Mouse (Mus musculus) liver, embryonic 16.5 days (tissue): ENCODE measurements around the gene Rnf34. TPM values are rescaled to one million over a fixed set of nuclear protein-coding genes. Genes with fewer than 3 reads are reported as not detected.

Experiments used
- ATAC-seq: fragments of 200-750 bp; cut with Nextera tagmentation; 2 replicates; pipeline ENCODE4 v1.8.0; 2017; ENCODE audit warnings: low read depth, mild to moderate bottlenecking, moderate number of reproducible peaks, moderate library complexity
- H3K27ac ChIP-seq: fragments of 300-500 bp; sonication (generic); 2 replicates; pipeline ENCODE4 v1.5.1; 2014; ENCODE audit warnings: mild to moderate bottlenecking, low read length
- H3K27me3 ChIP-seq: fragments of 300-500 bp; sonication (generic); 2 replicates; pipeline ENCODE4 v1.6.1; 2014; ENCODE audit warnings: low read depth, low read length, mixed read lengths; ENCODE audit not compliant: control insufficient read depth, insufficient read depth
- H3K36me3 ChIP-seq: fragments of 300-500 bp; sonication (generic); 2 replicates; pipeline ENCODE4 v1.6.1; 2014; ENCODE audit warnings: mild to moderate bottlenecking; ENCODE audit not compliant: control insufficient read depth, insufficient read depth
- H3K4me1 ChIP-seq: fragments of 300-500 bp; sonication (generic); 2 replicates; pipeline ENCODE4 v1.6.1; 2014; ENCODE audit warnings: low read depth, low read length, mixed read lengths; ENCODE audit not compliant: control insufficient read depth
- H3K4me2 ChIP-seq: fragments of 300-500 bp; sonication (generic); 2 replicates; pipeline ENCODE4 v1.6.1; 2014; ENCODE audit warnings: low read depth, low read length, mixed read lengths
- H3K4me3 ChIP-seq: fragments of 300-500 bp; sonication (generic); 2 replicates; pipeline ENCODE4 v1.5.1; 2014; ENCODE audit warnings: low read depth, mild to moderate bottlenecking, low read length
- H3K9ac ChIP-seq: fragments of 300-500 bp; sonication (generic); 2 replicates; pipeline ENCODE4 v1.6.1; 2014; ENCODE audit warnings: low read depth, low read length
- H3K9me3 ChIP-seq: fragments of 300-500 bp; sonication (generic); replicated peaks from 2 replicates; pipeline ENCODE4 v1.6.1; 2016; ENCODE audit warnings: low read length; ENCODE audit not compliant: control insufficient read depth
- WGBS: fragments of 180-500 bp; shearing (Covaris S2); extraction: QIAGEN DNeasy Blood & Tissue Kit; methylation state at CpG from one replicate; pipeline ENCODE4 v1.1.7; 2014; ENCODE audit not compliant: insufficient replicate concordance; 5-methylcytosine and 5-hydroxymethylcytosine counted together
- polyA plus RNA-seq: library from polyadenylated mRNA; unstranded; fragments of >200 nt; fragmentation: Nextera tagmentation; extraction: Ambion mirVana; gene quantifications from 2 replicates; pipeline ENCODE4 v1.2.1, GENCODE M21; 2015

Rnf34 gene
- polyA plus RNA-seq, 1 experiment from 2014 or later = 10.5 TPM

DNA sequence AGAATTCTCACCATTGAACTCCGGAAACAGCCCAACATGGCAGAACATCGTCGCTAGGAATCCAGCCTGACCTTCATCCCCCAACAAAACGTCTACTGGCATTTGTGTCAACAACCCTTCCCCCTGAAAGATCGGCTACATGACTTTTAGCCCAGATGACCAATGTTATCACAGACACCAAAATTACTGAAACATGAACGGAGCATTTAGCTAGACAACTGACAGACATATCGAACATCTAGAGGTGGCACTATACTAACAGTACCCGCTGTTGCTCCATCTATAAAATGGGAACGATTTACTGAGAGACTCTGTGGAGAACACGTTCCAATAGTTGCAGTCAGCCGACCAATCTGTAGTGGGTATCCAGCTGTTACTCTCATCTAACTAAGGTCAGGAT lies 51.3 kb downstream of the Rnf34 start:
- 39% methylated on average over 11 of the region's 11 CpGs for WGBS
- Histone ChIP-seq H3K27me3 (no peaks in the 10 kb centered on the region), H3K4me1 (peaks cover 46% of the 10 kb centered on the region), H3K4me2 (0 out of 2 replicates have a peak overlapping the region, but pooled peaks have one; percentile 90), H3K9me3 (no peaks in the 10 kb centered on the region), H3K36me3 (no peaks in the 10 kb centered on the region), H3K9ac (no peak overlapping the region), H3K4me3 (no peak overlapping the region), H3K27ac (no peak overlapping the region)
- ATAC-seq = no peak

DNA sequence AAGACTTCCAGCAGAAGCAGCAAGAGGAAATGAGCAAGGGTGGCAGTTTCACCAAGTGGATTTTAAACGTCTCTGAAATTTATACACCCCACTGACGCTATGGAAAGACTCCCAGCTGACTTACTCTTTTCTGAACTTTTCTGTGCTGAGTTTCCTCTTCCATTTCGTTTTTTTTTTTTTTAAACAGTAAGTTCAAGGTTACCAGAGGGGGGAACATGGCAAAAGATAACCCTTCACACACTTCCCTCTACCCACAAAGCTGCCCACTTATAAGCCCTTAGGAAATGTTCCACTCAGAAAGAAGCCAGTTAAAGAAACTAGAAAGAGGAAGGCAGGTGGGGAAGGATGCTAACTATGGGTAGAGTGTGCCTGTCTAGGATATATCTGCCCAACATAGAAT lies 51.8 kb downstream of the Rnf34 start:
- Histone ChIP-seq H3K4me2 (peak overlapping the region; percentile 1; the same call in 1 of the 2 replicates), H3K27me3 (no peaks in the 10 kb centered on the region), H3K9me3 (no peaks in the 10 kb centered on the region), H3K4me3 (no peak overlapping the region), H3K4me1 (peaks cover 46% of the 10 kb centered on the region), H3K9ac (no peak overlapping the region), H3K27ac (no peak overlapping the region), H3K36me3 (no peaks in the 10 kb centered on the region)
- ATAC-seq = no peak
- 12% methylated on average over 3 of the region's 3 CpGs for WGBS

DNA sequence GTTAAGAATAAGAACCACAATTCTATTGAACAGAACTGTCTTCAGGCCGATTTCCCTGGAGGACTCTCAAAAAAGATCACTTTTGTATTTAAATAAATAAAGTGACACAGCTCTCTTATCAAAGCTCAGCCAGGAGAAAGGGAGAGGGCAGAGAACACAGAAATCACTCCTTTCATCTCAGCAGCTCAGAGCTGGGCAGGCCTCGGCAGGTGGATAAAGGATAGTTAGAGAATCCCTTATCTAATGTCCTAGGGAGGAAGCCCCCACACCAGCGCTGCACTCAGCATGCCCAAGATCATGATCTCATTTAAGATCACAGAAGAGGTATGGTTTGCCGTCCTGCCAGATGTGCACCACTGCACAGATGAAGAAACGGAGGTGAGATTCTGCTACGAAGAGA lies 52.4 kb downstream of the Rnf34 start:
- H3K4me3 ChIP-seq = no peak overlapping the region
- no peak overlapping the region for H3K9ac ChIP-seq
- no peaks in the 10 kb centered on the region for H3K36me3 ChIP-seq
- 18% methylated on average over 6 of the region's 6 CpGs for WGBS
- H3K9me3 ChIP-seq = no peaks in the 10 kb centered on the region
- H3K4me2 ChIP-seq = no peak overlapping the region
- ATAC-seq = no peak
- peaks cover 46% of the 10 kb centered on the region for H3K4me1 ChIP-seq
- H3K27ac ChIP-seq = no peak overlapping the region
- no peaks in the 10 kb centered on the region for H3K27me3 ChIP-seq

DNA sequence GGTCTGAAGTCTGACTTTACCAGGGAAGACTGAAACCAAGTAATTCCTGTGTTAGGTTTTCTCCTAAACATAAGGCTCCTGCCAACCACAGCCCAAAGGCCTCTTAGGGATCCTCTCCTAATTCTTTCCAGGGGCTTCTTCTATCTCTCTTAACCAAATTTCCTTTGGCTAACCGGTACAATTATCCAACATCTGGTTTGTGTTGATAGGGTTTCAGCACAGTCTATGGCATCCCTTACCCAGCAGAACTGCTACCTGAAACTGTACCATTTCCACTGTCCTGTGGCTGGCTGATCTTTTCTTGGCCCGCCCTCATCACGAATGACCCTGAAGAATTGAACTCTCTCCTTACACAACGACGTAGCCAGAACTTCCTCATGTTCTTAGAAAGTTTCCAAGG lies 53.3 kb downstream of the Rnf34 start:
- no peak overlapping the region for H3K4me3 ChIP-seq
- no peak for ATAC-seq
- H3K9ac ChIP-seq = no peak overlapping the region
- no peaks in the 10 kb centered on the region for H3K9me3 ChIP-seq
- WGBS = 24% methylated on average over 5 of the region's 5 CpGs
- H3K27me3 ChIP-seq = no peaks in the 10 kb centered on the region
- 0 out of 2 replicates have a peak overlapping the region, but pooled peaks have one; percentile 6 for H3K4me2 ChIP-seq
- peaks cover 42% of the 10 kb centered on the region for H3K4me1 ChIP-seq
- no peaks in the 10 kb centered on the region for H3K36me3 ChIP-seq
- H3K27ac ChIP-seq = peak overlapping the region; percentile 46

- no peak overlapping the region for H3K4me3 ChIP-seq
- H3K4me1 ChIP-seq = peaks cover 13% of the 10 kb centered on the region
- no peak overlapping the region for H3K9ac ChIP-seq
- no peaks in the 10 kb centered on the region for H3K27me3 ChIP-seq
- WGBS = 48% methylated on average over 1 of the region's 1 CpGs
- no peaks in the 10 kb centered on the region for H3K9me3 ChIP-seq
- H3K27ac ChIP-seq = no peak overlapping the region
- no peaks in the 10 kb centered on the region for H3K36me3 ChIP-seq
- ATAC-seq = no peak
- H3K4me2 ChIP-seq = no peak overlapping the region
Measured at GRCm38 (mm10) chr5:122907182-122907581, 57.3 kb downstream of the Rnf34 start.

- Histone ChIP-seq H3K4me1 (peaks cover 6% of the 10 kb centered on the region), H3K9ac (no peak overlapping the region), H3K27me3 (no peaks in the 10 kb centered on the region), H3K27ac (no peak overlapping the region), H3K36me3 (no peaks in the 10 kb centered on the region), H3K4me2 (no peak overlapping the region), H3K4me3 (no peak overlapping the region), H3K9me3 (no peaks in the 10 kb centered on the region)
- no peak for ATAC-seq
- 61% methylated on average over 2 of the region's 2 CpGs for WGBS
Measured at GRCm38 (mm10) chr5:122908001-122908400, 58.2 kb downstream of the Rnf34 start.

DNA sequence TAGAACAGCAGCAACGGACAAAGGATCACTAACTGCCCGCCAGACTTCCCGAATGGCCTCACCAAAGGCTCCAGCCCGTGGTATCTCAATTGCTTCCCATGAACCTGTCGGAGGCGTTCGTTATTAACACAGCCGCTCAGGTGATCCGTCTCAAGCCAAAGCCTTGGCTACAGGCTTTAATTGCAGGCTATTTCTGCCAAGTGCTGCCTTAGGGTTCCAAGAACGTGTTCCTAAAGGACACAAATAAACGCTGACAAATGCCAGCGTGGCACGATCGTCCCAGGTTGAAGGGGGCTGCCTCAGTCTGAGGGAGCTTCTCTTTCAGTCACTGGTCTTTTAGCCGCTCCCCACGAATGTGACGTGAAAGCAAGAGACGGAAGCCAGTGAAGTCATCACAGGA lies 59.6 kb downstream of the Rnf34 start:
- H3K9me3 ChIP-seq = no peaks in the 10 kb centered on the region
- no peak for ATAC-seq
- H3K9ac ChIP-seq = no peak overlapping the region
- H3K4me2 ChIP-seq = no peak overlapping the region
- H3K4me1 ChIP-seq = no peaks in the 10 kb centered on the region
- no peak overlapping the region for H3K4me3 ChIP-seq
- H3K27ac ChIP-seq = no peak overlapping the region
- H3K27me3 ChIP-seq = no peaks in the 10 kb centered on the region
- 83% methylated on average over 18 of the region's 18 CpGs for WGBS
- no peaks in the 10 kb centered on the region for H3K36me3 ChIP-seq

GRCm38 (mm10) chr5:122912863-122913262 lies 63.0 kb downstream of the Rnf34 start:
- Histone ChIP-seq H3K9me3 (no peaks in the 10 kb centered on the region), H3K4me1 (no peaks in the 10 kb centered on the region; the same call in 1 of the 2 replicates), H3K27ac (no peak overlapping the region), H3K36me3 (no peaks in the 10 kb centered on the region), H3K4me2 (no peak overlapping the region), H3K9ac (no peak overlapping the region), H3K27me3 (no peaks in the 10 kb centered on the region), H3K4me3 (no peak overlapping the region)
- no peak for ATAC-seq
- 69% methylated on average over 4 of the region's 4 CpGs for whole genome bisulfite sequencing

DNA sequence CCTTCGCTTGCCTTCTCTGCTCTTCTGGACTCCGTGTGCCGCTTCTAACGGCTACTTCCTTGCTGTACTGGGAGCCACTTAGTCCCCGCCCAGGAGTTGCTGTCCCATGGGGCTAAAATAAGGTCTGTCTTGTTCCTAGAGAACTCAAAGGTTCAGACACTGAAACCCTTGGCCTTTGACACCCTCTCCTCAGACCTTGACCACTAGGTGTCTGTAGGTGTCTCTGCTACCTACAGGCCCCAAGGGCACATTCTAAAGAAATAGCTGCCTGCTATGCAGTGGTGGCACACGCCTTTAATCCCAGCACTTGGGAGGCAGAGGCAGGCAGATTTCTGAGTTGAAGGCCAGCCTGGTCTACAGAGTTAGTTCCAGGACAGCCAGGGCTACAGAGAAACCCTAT lies 66.3 kb downstream of the Rnf34 start:
- Histone ChIP-seq H3K4me1 (no peaks in the 10 kb centered on the region; the same call in 1 of the 2 replicates), H3K36me3 (no peaks in the 10 kb centered on the region), H3K9ac (no peak overlapping the region), H3K27me3 (no peaks in the 10 kb centered on the region), H3K4me3 (no peak overlapping the region), H3K27ac (no peak overlapping the region), H3K9me3 (no peaks in the 10 kb centered on the region), H3K4me2 (no peak overlapping the region)
- ATAC-seq = no peak
- 71% methylated on average over 6 of the region's 6 CpGs for WGBS
